Mouse (Mus musculus) embryonic facial prominence, embryonic 11.5 days (tissue): ENCODE results near the gene Cstad. TPM values are rescaled to one million over a fixed set of nuclear protein-coding genes. Genes with fewer than 3 reads are reported as not detected.

Source experiments
- ATAC-seq: fragments of 200-750 bp; cut with Nextera tagmentation; replicated peaks from 2 replicates; pipeline ENCODE4 v1.8.0; 2017; ENCODE audit warnings: low read depth; ENCODE audit not compliant: insufficient number of reproducible peaks, low FRiP score, low TSS enrichment
- DNase-seq: peaks from one replicate; pipeline ENCODE4 v3.0.0-alpha.2; 2015; ENCODE audit warnings: low spot score
- H3K27ac ChIP-seq: fragments of 300-500 bp; sonication (generic); replicated peaks from 2 replicates; pipeline ENCODE4 v1.5.1; 2014; ENCODE audit warnings: mild to moderate bottlenecking, low read depth, low read length, control low read depth
- H3K27me3 ChIP-seq: fragments of 300-500 bp; sonication (generic); 2 replicates; pipeline ENCODE4 v1.6.1; 2014; ENCODE audit warnings: mild to moderate bottlenecking, low read length, moderate library complexity, mixed read lengths; ENCODE audit not compliant: control insufficient read depth, insufficient read depth
- H3K36me3 ChIP-seq: fragments of 300-500 bp; sonication (generic); replicated peaks from 2 replicates; pipeline ENCODE4 v1.6.1; 2014; ENCODE audit warnings: low read depth, mild to moderate bottlenecking, low read length, moderate library complexity, mixed read lengths; ENCODE audit not compliant: control insufficient read depth, insufficient read depth
- H3K4me1 ChIP-seq: fragments of 300-500 bp; sonication (generic); 2 replicates; pipeline ENCODE4 v1.6.1; 2014; ENCODE audit warnings: low read length, mixed read lengths; ENCODE audit not compliant: control insufficient read depth, insufficient read depth
- H3K4me2 ChIP-seq: fragments of 300-500 bp; sonication (generic); 2 replicates; pipeline ENCODE4 v1.6.1; 2014; ENCODE audit warnings: low read depth, mild to moderate bottlenecking, control low read depth, low read length, moderate library complexity
- H3K4me3 ChIP-seq: fragments of 300-500 bp; sonication (generic); 2 replicates; pipeline ENCODE4 v1.5.1; 2014; ENCODE audit warnings: low read depth, low read length, control low read depth
- H3K9ac ChIP-seq: fragments of 300-500 bp; sonication (generic); replicated peaks from 2 replicates; pipeline ENCODE4 v1.6.1; 2014; ENCODE audit warnings: mild to moderate bottlenecking, control low read depth, low read length
- H3K9me3 ChIP-seq: fragments of 300-500 bp; sonication (generic); replicated peaks from 2 replicates; pipeline ENCODE4 v1.6.1; 2016; ENCODE audit warnings: mild to moderate bottlenecking, low read length, inconsistent platforms, mixed read lengths; ENCODE audit not compliant: control insufficient read depth
- WGBS: fragments of 180-500 bp; shearing (Covaris S2); extraction: QIAGEN DNeasy Blood & Tissue Kit; methylation state at CpG from one replicate; pipeline ENCODE4 v1.1.7; 2014; 5-methylcytosine and 5-hydroxymethylcytosine counted together
- polyA plus RNA-seq: library from polyadenylated mRNA; unstranded; fragments of >200 nt; fragmentation: Nextera tagmentation; extraction: Ambion mirVana; gene quantifications from 2 replicates; pipeline ENCODE4 v1.2.1, GENCODE M21; 2014

Gene Cstad
- polyA plus RNA-seq, 1 experiment from 2014 or later, result not detected

DNA sequence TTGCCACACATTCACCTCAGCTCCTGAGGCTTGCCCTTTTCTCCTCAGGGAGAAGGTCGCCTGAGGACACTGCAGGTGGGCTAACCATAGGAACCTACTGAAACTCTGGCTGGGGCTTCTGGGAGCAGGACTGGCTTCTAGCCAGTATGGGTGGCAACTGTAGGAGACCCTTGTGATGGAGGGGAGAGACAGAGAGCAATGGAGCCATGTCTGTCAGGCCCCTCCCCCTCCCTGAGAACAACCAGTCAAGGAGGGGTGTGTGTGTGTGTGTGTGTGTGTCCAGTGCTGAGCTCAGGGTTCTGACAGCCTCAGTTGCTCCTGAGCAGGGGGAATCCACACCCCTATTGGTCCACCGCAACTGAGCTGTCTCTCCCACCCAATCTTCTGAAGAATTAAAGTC, 7.2 kb upstream of the Cstad start:
- no peak overlapping the region for H3K4me3 ChIP-seq
- H3K36me3 ChIP-seq, result no peaks in the 10 kb centered on the region
- no peaks in the 10 kb centered on the region for H3K27me3 ChIP-seq
- no peak for DNase-seq
- no peak for ATAC-seq
- 54% methylated on average over 2 of the region's 2 CpGs for WGBS
- no peak overlapping the region for H3K4me2 ChIP-seq
- no peaks in the 10 kb centered on the region for H3K9me3 ChIP-seq
- no peak overlapping the region for H3K27ac ChIP-seq
- no peak overlapping the region for H3K9ac ChIP-seq
- H3K4me1 ChIP-seq, result no peaks in the 10 kb centered on the region

- H3K4me3 ChIP-seq, result no peak overlapping the region
- DNase-seq (no peak), ATAC-seq (no peak)
- peaks cover 2% of the 10 kb centered on the region; the same call in 1 of the 2 replicates for H3K4me1 ChIP-seq
- no peak overlapping the region for H3K9ac ChIP-seq
- no peaks in the 10 kb centered on the region for H3K36me3 ChIP-seq
- H3K27ac ChIP-seq, result no peak overlapping the region
- WGBS, result 81% methylated on average over 4 of the region's 4 CpGs
- no peaks in the 10 kb centered on the region for H3K27me3 ChIP-seq
- no peaks in the 10 kb centered on the region for H3K9me3 ChIP-seq
- no peak overlapping the region for H3K4me2 ChIP-seq
Observed at GRCm38 (mm10) chr2:30588985-30589511, 5.8 kb upstream of the Cstad start.

- H3K9me3 ChIP-seq, result no peaks in the 10 kb centered on the region
- H3K4me3 ChIP-seq, result no peak overlapping the region
- H3K27ac ChIP-seq, result no peak overlapping the region
- ATAC-seq (no peak), DNase-seq (no peak)
- H3K4me1 ChIP-seq, result peaks cover 5% of the 10 kb centered on the region; the same call in 1 of the 2 replicates
- no peak overlapping the region for H3K9ac ChIP-seq
- no peaks in the 10 kb centered on the region for H3K27me3 ChIP-seq
- H3K36me3 ChIP-seq, result no peaks in the 10 kb centered on the region
- WGBS, result 76% methylated on average over 4 of the region's 4 CpGs
- no peak overlapping the region for H3K4me2 ChIP-seq
Observed at GRCm38 (mm10) chr2:30589781-30590180, 5.1 kb upstream of the Cstad start.

DNA sequence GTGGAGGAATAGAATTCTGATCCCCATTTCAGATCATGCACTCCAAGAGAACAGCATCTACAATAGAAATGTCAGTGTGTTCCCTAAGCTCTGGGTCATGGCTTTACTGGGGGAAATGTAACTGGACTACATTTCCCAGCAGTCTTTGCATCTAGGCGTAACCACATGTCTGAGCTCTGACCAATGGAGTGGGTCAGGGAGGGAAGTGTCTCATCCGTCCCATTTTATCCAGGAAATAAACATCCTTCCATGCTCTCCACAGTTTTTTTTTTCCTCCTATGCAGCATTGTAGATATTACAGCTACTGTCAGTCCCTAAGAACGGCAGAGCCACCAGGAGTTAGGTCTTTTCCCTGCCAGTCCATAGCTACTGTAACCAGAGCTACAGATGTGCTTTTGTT, 3.9 kb upstream of the Cstad start:
- 7% methylated on average over 3 of the region's 3 CpGs for WGBS
- peak; percentile 86 for DNase-seq
- Histone ChIP-seq H3K27me3 (no peaks in the 10 kb centered on the region), H3K9me3 (no peaks in the 10 kb centered on the region), H3K36me3 (no peaks in the 10 kb centered on the region), H3K4me1 (peaks cover 5% of the 10 kb centered on the region), H3K9ac (peak overlapping the region; percentile 45), H3K4me3 (0 out of 2 replicates have a peak overlapping the region, but pooled peaks have one; percentile 14), H3K27ac (no peak overlapping the region), H3K4me2 (peak overlapping the region; percentile 33; the same call in 1 of the 2 replicates)
- ATAC-seq, result no peak

DNA sequence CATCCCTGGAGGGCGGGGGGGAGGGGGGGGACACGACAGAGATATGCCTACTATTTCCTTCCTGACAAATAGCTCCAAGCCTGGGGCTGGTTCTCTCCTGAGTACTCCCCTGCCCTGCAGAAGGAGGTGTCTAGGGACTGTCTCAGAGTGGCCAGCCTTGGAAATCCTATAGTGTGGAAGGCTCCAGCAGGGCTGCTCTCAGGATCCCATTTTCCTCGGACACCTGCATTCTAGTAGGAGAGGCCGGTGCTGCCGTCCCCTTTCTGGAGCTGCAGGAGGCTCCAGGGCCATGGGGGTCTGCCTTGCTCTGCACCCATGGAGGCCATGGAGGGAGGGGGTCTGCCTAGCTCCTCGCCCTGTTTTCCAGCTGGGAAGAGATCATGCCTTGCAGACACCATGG, 2.4 kb upstream of the Cstad start:
- Histone ChIP-seq H3K27ac (no peak overlapping the region), H3K4me2 (no peak overlapping the region), H3K36me3 (no peaks in the 10 kb centered on the region), H3K27me3 (no peaks in the 10 kb centered on the region), H3K4me1 (peaks cover 5% of the 10 kb centered on the region), H3K9ac (no peak overlapping the region; the same call in 1 of the 2 replicates), H3K9me3 (no peaks in the 10 kb centered on the region), H3K4me3 (no peak overlapping the region)
- DNase-seq (no peak), ATAC-seq (no peak)
- 62% methylated on average over 6 of the region's 6 CpGs for WGBS

DNA sequence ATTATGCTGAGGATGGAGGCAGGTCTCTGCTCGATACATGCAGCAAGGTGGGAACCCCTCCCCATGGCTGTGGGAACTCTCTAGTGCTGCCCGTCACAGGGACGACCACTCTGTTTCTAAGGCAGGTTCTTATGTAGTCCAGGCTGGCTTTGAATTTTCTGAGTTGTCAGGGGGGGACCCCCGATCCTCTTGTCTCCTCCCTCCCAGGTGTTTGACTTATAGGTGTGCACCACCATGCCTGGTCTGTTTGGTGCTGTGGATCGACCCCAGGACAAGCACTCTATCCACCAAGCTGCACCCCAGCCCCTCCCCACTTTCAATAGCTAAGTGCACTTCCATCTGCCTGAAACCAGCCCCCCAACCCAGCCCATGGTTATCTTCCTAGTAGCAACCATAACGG, 1.9 kb upstream of the Cstad start:
- H3K4me1 ChIP-seq, result peaks cover 5% of the 10 kb centered on the region
- no peaks in the 10 kb centered on the region for H3K9me3 ChIP-seq
- no peak overlapping the region; the same call in 1 of the 2 replicates for H3K9ac ChIP-seq
- no peaks in the 10 kb centered on the region for H3K27me3 ChIP-seq
- H3K36me3 ChIP-seq, result no peaks in the 10 kb centered on the region
- H3K4me2 ChIP-seq, result no peak overlapping the region
- ATAC-seq (no peak), DNase-seq (no peak)
- H3K4me3 ChIP-seq, result no peak overlapping the region
- WGBS, result 88% methylated on average over 6 of the region's 6 CpGs
- no peak overlapping the region for H3K27ac ChIP-seq

DNA sequence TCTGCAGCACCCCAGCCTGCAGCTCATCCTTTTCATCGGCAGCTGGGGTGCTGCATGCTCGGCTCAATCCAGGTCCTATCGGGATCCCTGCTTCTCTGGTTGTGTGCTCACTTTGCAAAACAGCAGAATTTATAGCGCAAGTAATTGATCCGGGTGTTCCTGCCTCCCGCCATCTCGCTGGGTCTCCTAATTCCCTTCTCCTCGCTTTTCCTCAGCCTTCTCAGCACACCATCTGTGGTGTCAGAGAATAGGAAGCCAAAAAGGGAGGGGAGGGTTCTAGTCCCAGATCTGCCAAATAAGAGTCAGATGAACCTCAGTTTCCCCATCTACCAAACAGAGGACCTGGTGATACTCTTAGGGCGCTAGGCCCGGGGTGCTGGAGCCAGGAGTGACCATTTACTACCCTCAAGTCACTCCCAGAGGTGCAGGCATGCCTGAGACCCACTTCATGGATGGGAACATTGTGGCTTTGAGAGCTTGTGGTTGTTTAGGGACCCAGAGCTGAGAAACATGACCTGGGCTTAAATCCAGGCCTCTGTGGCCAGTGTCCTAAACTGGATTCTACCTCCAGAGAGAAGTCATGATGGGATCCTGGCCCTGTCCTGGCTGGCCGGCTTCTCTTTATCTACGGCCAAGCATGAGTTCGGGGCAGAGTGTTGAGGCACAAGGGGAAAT, 1.1 kb upstream of the Cstad start:
- peaks cover 5% of the 10 kb centered on the region for H3K4me1 ChIP-seq
- 80% methylated on average over 13 of the region's 13 CpGs for WGBS
- no peak for ATAC-seq

GRCm38 (mm10) chr2:30595796-30596195, 956 bp downstream of the Cstad start:
- H3K4me1 ChIP-seq, result peaks cover 8% of the 10 kb centered on the region
- DNase-seq, result no peak
- H3K4me3 ChIP-seq, result no peak overlapping the region
- no peaks in the 10 kb centered on the region for H3K9me3 ChIP-seq
- peak overlapping the region; percentile 42; the same call in 1 of the 2 replicates for H3K4me2 ChIP-seq
- H3K36me3 ChIP-seq, result no peaks in the 10 kb centered on the region
- peak overlapping the region; percentile 47; the same call in 1 of the 2 replicates for H3K9ac ChIP-seq
- ATAC-seq, result no peak
- no peaks in the 10 kb centered on the region for H3K27me3 ChIP-seq
- 75% methylated on average over 4 of the region's 4 CpGs for WGBS
- H3K27ac ChIP-seq, result peak overlapping the region; percentile 86

More for the DNA sequence above, 1.1 kb upstream of the Cstad start:
- DNase-seq, result no peak
- Histone ChIP-seq H3K4me2 (peak overlapping the region; percentile 42; the same call in 1 of the 2 replicates), H3K4me3 (no peak overlapping the region; the same call in 1 of the 2 replicates), H3K9me3 (no peaks in the 10 kb centered on the region), H3K27me3 (no peaks in the 10 kb centered on the region), H3K27ac (peak overlapping the region; percentile 86), H3K36me3 (no peaks in the 10 kb centered on the region), H3K9ac (peak overlapping the region; percentile 47)
